Mouse (Mus musculus) thymus, adult 2 months (tissue): ENCODE results near the gene Olfr535.
"Not testable (repeated sequence)": the region's sequence is repeated elsewhere in the genome, so short reads cannot be mapped to it uniquely, and the experiment has no call there.

Source experiments
- CTCF ChIP-seq: fragments of 200-500 bp; IDR thresholded peaks from 2 replicates; pipeline ENCODE4 v1.5.1; 2012; ENCODE audit warnings: mild to moderate bottlenecking, control low read depth, low read length, moderate library complexity, borderline replicate concordance; ENCODE audit not compliant: control insufficient read depth, poor library complexity, insufficient read depth; ENCODE audit errors: extremely low read depth
- POLR2A ChIP-seq: fragments of 200-500 bp; IDR thresholded peaks from 2 replicates; pipeline ENCODE4 v1.6.1; 2012; ENCODE audit warnings: mild to moderate bottlenecking, low read length, control low read depth, moderate library complexity; ENCODE audit not compliant: control insufficient read depth, poor library complexity, insufficient read depth; ENCODE audit errors: extremely low read depth

DNA sequence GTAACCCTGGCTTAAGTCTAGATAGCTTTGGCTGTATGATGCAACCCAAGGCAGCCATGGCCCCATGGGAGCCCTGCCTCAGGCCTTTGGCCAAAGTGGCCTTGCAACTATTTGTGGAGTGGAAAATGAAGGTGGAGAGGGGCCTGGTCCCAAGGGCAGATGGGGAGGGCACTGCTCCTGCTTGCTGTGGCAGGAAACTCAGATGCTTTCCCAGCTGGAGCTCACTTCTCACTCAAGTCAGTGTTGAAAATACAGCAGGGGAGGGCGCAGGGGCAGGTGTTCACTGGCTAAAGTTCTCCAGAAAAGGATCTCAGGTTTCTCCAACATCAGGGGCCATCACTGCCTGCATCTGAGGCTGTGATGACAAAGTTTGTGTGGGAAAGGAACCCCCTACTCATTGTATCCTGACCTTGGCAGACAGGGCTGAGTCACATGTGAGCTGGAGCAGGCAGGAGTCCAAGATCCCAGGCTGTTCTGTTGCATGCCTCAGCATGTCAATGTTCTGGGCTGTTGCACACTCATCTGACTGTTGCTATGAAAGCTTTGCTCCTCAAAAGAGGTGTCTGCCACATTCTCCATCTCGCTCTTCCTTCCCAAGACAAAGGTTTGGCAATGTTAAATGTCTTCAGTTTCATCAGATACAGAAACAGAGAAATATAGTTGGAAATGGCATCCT is 23.5 kb downstream of the Olfr535 start, which contains the start of gene Olfr536:
- TF ChIP-seq CTCF, POLR2A: not testable (repeated sequence)
